Mouse (Mus musculus): ENCODE measurements around the gene Stam. TPM values are rescaled to one million over a fixed set of nuclear protein-coding genes. Genes with fewer than 3 reads are reported as not detected.
"Not testable (repeated sequence)": the region's sequence is repeated elsewhere in the genome, so short reads cannot be mapped to it uniquely, and the experiment has no call there.

Stam gene
- total RNA-seq, 4 experiments from 2014 or later, result 50.2 to 57.1 (median 53.4) TPM

- DNase-seq, result not testable (repeated sequence)
Measured at GRCm38 (mm10) chr2:14198325-14198903, 124.5 kb downstream of the Stam start.

Other genes starting within 250 kb of the Stam start
- 10 to 100 TPM in 3 of 4 experiments, 1 to 10 TPM in 1; 9.2 to 26.6 (median 14.7) TPM for gene Hacd1, start 18.0 kb upstream of the Stam start, total RNA-seq (2022)
- under 1 TPM in 3 of 4 experiments, not detected in 1; 0.10 to 0.12 (median 0.11) TPM for gene Tmem236, start 100.4 kb downstream of the Stam start, total RNA-seq (2022)
- 10 to 100 TPM; 15.2 to 32.1 (median 23.1) TPM for gene Mrc1, start 155.3 kb downstream of the Stam start, total RNA-seq (2022)

All from adrenal gland, adult 8-10 months (tissue).